Mouse (Mus musculus) cerebellum, adult 2 months (tissue): ENCODE results near the gene Bach1.

Experiments used
- CTCF ChIP-seq: fragments of 200-500 bp; IDR thresholded peaks from 2 replicates; pipeline ENCODE4 v1.5.1; 2011; ENCODE audit warnings: low read depth, mild to moderate bottlenecking, control low read depth, low read length, moderate library complexity, borderline replicate concordance; ENCODE audit not compliant: insufficient read depth
- POLR2A ChIP-seq: fragments of 200-500 bp; IDR thresholded peaks from 2 replicates; pipeline ENCODE4 v1.6.1; 2011; ENCODE audit warnings: low read length, control low read depth, borderline replicate concordance; ENCODE audit not compliant: insufficient read depth

DNA sequence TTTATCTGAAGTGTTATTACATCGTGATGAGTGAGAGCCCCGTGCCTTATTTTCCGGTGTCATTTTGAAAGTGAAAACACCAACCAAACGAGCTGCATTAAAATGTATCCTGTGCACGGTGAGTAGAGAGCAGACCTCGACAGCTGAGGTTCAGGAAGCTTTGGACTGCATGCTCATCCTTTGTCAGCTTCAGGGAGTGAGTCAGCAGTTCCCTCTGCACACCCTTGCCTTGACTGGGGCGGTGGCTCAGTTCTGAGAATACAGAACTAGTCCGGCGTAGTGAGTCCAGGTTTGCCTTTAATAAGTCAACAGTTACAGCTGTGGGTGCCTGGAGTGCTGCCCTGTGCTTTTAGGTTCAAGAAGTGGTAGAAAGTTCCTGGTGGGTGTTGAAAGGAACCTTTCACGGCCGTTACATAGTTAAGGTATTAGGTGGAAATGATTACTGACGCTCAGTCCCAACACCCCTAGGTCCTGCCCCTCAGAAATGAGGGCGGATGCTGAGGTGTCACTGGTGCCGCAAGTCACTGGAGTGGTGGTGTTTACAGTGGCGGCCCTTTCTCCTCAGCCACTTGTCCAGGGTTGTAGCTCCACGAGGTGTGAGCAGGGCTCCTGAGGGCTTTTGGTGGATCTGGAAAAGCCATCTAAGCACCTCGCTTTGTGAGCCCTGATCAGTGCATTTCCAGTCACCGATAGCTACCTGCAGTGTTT is 14.4 kb downstream of the Bach1 start:
- TF ChIP-seq CTCF (no peak), POLR2A (no peak)
